Mouse (Mus musculus): ENCODE measurements around the gene Abi3. TPM values are rescaled to one million over a fixed set of nuclear protein-coding genes. Genes with fewer than 3 reads are reported as not detected.

The Abi3 gene
- polyA plus RNA-seq, 1 experiment from 2014 or later = 13.1 TPM

DNA sequence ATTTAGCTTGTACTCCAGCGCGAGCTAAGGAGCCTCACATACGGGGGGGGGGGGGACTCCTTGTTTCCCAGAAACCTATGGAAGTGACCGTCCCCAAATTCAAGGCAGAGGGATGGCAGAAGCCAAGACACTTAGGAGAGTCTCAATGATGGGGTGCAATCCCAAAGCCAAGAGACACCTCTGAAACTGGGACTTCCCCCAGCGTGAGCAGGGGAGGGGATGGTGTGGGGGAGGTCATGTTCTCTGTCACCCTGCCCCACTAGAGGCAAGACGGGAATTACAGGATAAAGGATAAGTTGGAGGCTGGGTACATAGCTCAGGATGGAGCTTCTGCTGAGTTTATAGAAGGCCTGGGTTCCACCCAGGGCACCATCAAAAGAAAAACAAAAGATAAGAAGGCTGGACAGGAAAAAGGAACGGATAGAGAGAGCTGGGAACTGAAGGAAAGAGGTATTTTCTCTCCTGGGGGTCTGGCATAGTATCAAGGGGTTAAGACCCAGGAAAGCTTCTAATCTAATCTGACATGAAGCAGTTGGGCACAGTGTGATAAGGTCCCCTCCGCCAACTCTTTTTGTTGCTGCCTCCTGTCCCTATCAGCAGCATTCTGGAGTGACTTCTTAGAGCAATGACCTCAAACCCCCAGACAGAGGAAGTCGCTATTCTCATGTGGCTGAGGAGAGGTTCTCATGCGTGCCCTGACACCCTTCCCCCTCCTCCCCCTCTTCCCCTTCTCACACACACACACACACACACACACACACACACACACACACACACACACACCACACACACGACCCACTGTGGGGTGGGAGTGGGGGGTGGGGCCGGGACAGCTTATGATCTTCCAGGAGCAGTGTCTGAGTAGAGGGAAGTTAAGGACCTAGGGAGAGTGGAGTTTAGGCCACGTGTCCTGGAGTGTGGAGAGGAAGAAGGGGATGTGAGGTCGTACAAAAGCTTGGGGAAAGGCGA, 7.2 kb downstream of the Abi3 start:
- Histone ChIP-seq H3K4me1 (replicated peaks; ENCODE audit: insufficient read depth, low read length) (peaks cover 38% of the 10 kb centered on the region), H3K27ac (no peak overlapping the region; the same call in 1 of the 2 replicates)

DNA sequence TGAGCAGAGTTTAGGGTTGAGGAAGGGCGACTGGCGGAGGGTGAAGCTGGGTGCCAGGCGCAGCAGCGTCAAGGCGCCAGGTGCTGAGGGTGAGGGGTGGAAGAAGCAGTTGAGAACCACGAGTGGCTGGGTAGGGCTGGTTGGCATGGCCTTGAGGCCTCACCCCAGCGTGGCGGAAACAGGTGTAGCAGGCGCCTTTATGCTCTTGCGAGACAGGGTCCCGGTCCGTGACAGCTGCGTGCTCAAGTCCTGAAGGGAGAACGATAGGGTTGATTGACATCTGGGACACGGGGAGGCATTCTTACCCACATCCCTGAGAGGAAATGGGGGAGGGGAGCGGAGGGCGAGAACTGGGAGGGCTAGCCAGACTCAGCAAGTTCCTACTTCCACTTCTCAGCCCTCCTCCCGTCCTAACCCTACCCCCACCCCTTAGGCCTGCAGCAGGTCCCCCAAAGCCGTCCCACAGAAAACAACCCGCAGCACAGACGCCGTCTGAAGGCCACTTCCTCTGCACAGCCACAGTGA, 8.1 kb downstream of the Abi3 start:
- H3K4me3 ChIP-seq (replicated peaks; ENCODE audit: low read depth, low read length) = no peak overlapping the region
- peak overlapping the region; percentile 14 for H3K4me2 ChIP-seq (ENCODE audit: low read length)
- no peak overlapping the region for H3K27ac ChIP-seq
- H3K9me3 ChIP-seq (replicated peaks; ENCODE audit: low read length) = no peaks in the 10 kb centered on the region
- no peak for TF ChIP-seq CTCF (IDR thresholded peaks at IDR 0.05; ENCODE audit: low read depth)
- H3K9ac ChIP-seq (ENCODE audit: low read depth, low read length) = no peak overlapping the region
- 8% methylated on average over 22 of the region's 22 CpGs for WGBS
- no peaks in the 10 kb centered on the region for H3K36me3 ChIP-seq (ENCODE audit: insufficient read depth, low read length)
- no peak for DNase-seq (ENCODE audit: low spot score)
- H3K27me3 ChIP-seq (ENCODE audit: insufficient read depth, low read length) = peaks cover 47% of the 10 kb centered on the region
- peaks cover 39% of the 10 kb centered on the region for H3K4me1 ChIP-seq (replicated peaks; ENCODE audit: insufficient read depth, low read length)
- no peak for ATAC-seq (replicated peaks; ENCODE audit: low FRiP score, low read depth)

More for the DNA sequence above, 7.2 kb downstream of the Abi3 start:
- H3K36me3 ChIP-seq (ENCODE audit: insufficient read depth, low read length) = no peaks in the 10 kb centered on the region
- H3K9me3 ChIP-seq (replicated peaks; ENCODE audit: low read length) = no peaks in the 10 kb centered on the region
- H3K4me2 ChIP-seq (ENCODE audit: low read length) = peak overlapping the region; percentile 14; the same call in 1 of the 2 replicates
- no peak for DNase-seq (ENCODE audit: low spot score)
- H3K27me3 ChIP-seq (ENCODE audit: insufficient read depth, low read length) = peaks cover 39% of the 10 kb centered on the region
- no peak overlapping the region for H3K9ac ChIP-seq (ENCODE audit: low read depth, low read length)
- ATAC-seq (replicated peaks; ENCODE audit: low FRiP score, low read depth) = no peak
- TF ChIP-seq CTCF (IDR thresholded peaks at IDR 0.05; ENCODE audit: low read depth) = no peak
- no peak overlapping the region for H3K4me3 ChIP-seq (replicated peaks; ENCODE audit: low read depth, low read length)
- WGBS = 17% methylated on average over 15 of the region's 15 CpGs

DNA sequence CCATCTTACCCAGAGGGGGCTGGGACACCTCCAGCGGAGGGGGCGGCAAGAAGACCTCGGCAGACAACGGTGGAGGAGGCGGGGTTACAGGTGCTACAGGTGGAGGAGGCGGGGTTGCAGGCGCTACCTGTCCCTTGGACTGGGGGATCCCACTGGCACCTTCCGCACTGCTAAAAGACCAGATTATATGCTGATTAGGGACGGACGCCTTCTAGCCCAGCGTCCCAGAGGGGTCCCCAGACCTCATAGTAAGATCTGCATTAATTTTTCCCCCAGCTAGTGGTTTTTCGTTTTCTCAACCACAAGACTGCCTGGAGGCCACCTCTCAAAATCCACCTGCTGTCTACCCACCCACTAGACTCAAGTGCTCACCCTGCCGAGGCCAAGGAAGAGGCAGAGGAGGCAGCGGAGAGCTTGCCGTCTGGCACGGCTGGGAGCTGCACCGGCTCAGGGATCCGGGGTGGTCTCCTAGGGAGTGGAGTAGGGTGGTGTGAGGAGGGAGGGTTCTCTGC, 8.6 kb downstream of the Abi3 start:
- Histone ChIP-seq H3K4me2 (ENCODE audit: low read length) (0 out of 2 replicates have a peak overlapping the region, but pooled peaks have one; percentile 14), H3K27ac (no peak overlapping the region), H3K9me3 (replicated peaks; ENCODE audit: low read length) (no peaks in the 10 kb centered on the region), H3K9ac (ENCODE audit: low read depth, low read length) (no peak overlapping the region), H3K4me3 (replicated peaks; ENCODE audit: low read depth, low read length) (no peak overlapping the region), H3K4me1 (replicated peaks; ENCODE audit: insufficient read depth, low read length) (peaks cover 39% of the 10 kb centered on the region), H3K36me3 (ENCODE audit: insufficient read depth, low read length) (no peaks in the 10 kb centered on the region), H3K27me3 (ENCODE audit: insufficient read depth, low read length) (peaks cover 48% of the 10 kb centered on the region)
- TF ChIP-seq CTCF (IDR thresholded peaks at IDR 0.05; ENCODE audit: low read depth) = no peak
- 23% methylated on average over 18 of the region's 18 CpGs for WGBS
- no peak for ATAC-seq (replicated peaks; ENCODE audit: low FRiP score, low read depth)
- DNase-seq (ENCODE audit: low spot score) = no peak

DNA sequence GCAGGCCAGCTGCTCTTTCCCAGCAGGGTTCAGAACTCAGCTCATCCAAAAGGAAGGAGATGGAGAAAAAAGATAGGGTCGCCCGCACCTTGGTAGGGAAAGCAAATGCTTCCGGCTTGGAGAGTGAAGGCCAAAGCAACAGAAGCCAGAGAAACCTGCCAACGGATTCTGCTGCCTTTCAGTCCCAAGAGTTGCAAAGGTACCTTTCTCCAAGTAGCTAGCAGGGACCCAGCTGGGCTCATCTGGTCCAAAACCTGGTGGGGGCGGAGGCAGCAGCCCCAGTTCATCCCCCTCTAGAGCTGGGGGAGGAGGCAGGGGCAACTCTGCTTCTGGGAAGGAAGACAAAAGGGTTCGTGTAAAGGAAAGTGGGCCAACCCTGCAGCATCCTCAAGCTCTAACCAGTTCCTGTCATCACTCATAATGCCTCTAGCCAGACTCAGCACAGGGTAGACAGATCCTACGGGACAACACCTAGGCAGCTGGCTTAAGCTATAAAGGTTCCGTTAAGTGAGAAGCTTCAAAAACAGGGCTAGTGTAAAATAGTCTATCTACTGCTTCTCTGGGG, 9.2 kb downstream of the Abi3 start:
- Histone ChIP-seq H3K27me3 (ENCODE audit: insufficient read depth, low read length) (peaks cover 54% of the 10 kb centered on the region), H3K4me3 (replicated peaks; ENCODE audit: low read depth, low read length) (no peak overlapping the region), H3K4me1 (replicated peaks; ENCODE audit: insufficient read depth, low read length) (peaks cover 39% of the 10 kb centered on the region), H3K4me2 (ENCODE audit: low read length) (no peak overlapping the region), H3K9ac (ENCODE audit: low read depth, low read length) (no peak overlapping the region), H3K27ac (no peak overlapping the region), H3K36me3 (ENCODE audit: insufficient read depth, low read length) (no peaks in the 10 kb centered on the region), H3K9me3 (replicated peaks; ENCODE audit: low read length) (no peaks in the 10 kb centered on the region)
- TF ChIP-seq CTCF (IDR thresholded peaks at IDR 0.05; ENCODE audit: low read depth) = no peak
- 31% methylated on average over 8 of the region's 8 CpGs for WGBS
- DNase-seq (ENCODE audit: low spot score) (no peak), ATAC-seq (replicated peaks; ENCODE audit: low FRiP score, low read depth) (no peak)

DNA sequence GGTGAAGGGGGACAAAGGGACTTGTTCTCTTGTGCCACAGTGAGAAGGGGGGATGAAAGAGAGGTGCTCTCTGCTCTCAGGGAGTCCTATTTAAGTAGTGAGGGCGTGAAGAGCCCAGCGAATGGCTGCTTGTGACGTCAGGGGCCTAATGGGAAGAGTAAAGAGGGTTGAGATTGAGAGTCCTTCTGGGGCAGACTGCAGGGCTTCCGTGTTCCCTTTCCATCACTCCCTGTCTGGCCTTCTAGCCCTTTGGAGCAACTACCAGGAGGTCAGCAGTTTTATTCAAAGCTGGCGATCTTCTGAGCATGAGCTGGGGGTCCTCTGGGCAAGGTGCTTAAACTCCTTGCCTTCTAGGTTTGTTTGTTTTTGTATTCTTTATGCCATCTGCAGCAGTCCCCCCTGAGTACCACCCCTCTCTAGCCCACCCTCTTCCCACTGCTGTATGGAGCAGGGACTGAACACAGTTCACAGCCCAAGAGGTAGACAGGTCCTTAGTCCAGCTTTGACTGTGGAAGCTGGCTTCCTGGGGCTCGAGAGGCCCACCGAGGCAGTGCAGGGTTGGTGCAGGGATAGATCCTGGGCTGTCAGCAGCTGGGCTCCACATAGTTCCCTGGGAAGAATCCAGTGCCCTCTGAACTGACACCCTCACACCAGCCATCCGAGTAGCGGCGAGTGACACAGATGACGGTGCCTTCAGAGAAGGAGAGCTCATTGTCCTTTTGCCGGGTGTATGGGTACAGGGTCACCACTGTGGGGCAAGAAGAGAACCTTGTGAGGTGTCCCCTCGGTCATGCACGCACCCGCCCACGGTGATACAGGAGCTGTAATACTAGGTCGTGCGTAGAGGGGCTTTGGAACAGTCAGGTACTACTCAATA, 9.9 kb downstream of the Abi3 start:
- Histone ChIP-seq H3K4me3 (replicated peaks; ENCODE audit: low read depth, low read length) (no peak overlapping the region), H3K9me3 (replicated peaks; ENCODE audit: low read length) (no peaks in the 10 kb centered on the region), H3K4me1 (replicated peaks; ENCODE audit: insufficient read depth, low read length) (peaks cover 39% of the 10 kb centered on the region), H3K27me3 (ENCODE audit: insufficient read depth, low read length) (peaks cover 56% of the 10 kb centered on the region), H3K4me2 (ENCODE audit: low read length) (no peak overlapping the region), H3K9ac (ENCODE audit: low read depth, low read length) (no peak overlapping the region), H3K27ac (no peak overlapping the region), H3K36me3 (ENCODE audit: insufficient read depth, low read length) (no peaks in the 10 kb centered on the region)
- no peak for ATAC-seq (replicated peaks; ENCODE audit: low FRiP score, low read depth)
- TF ChIP-seq CTCF (IDR thresholded peaks at IDR 0.05; ENCODE audit: low read depth) = no peak
- 55% methylated on average over 18 of the region's 18 CpGs for WGBS
- DNase-seq (ENCODE audit: low spot score) = no peak
